Mouse (Mus musculus) bone marrow macrophage, adult 2 months (primary cell): ENCODE data around the gene BC051019.

Source experiments
- CTCF ChIP-seq: IDR thresholded peaks from 2 replicates; pipeline ENCODE4 v1.5.1; 2012; ENCODE audit warnings: low read depth, mild to moderate bottlenecking, low read length, moderate library complexity
- POLR2A ChIP-seq: IDR thresholded peaks from 2 replicates; pipeline ENCODE4 v1.6.1; 2012; ENCODE audit warnings: mild to moderate bottlenecking, low read depth, low read length, borderline replicate concordance

DNA sequence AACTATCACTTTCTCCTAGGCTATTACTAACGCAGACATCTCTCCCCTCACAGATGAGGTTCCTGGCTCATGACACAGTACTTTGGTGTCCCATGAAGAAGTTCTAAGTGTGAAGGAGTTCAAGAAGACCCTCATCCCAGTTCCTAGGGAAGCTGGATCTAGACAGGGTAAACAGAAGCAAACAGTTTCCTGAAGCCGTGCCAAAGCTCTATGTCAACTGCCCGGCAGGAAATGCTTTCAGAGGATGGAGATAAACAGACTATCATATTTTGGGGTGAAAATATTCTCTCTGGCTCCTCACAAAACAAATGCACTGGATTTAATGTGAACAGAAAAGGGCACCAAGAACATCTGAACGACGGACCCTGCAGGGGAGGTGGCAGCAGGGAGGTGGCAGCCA lies 32.7 kb downstream of the BC051019 start:
- no peak for TF ChIP-seq CTCF
- no peak for TF ChIP-seq POLR2A
